In the genomic region with DNA sequence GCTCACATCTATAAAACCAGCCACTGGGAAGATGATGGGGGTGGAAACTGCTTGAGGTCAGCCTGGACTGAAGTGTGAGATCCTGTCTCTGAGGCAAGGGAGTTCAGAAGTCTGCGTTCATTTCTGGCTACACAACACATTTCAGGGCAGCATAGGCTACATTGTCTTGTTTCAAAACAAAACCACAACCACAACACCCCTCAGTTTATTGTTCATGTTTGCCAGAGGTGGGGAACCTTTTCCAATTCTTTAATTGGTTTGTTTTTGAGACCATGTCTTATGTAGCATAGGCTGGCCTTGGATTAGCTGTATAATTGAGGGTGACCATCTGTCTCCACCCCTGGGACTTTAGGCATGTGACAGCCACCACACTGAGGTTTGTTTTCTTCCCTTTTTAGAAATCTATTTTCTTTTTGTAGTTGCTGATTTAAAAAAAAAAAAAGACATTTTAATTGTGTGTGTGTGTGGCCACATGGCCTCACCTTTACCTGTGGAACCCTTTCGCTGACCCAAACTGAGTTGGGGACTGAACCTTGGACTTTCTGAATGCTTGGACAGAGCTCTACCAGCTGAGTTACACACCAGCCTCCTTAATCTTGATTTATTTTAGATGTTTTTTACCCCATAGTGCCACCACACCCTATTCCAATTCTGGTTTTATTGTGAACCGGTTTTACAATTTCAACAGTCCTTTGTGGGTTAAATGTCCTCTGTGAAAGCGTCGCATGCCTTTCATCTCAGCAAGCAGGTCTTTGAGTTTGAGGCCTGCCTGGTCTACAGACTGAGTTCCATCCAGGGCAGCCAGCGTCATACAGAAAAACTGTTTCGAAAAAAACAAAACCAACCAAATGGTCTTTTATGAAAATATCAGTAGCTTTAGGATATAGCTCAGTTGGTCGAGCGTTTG, we compare ENCODE assay signal across 9 mouse cellular contexts. TPM values are rescaled to one million over a fixed set of nuclear protein-coding genes. Genes with fewer than 3 reads are reported as not detected.
DNase-seq lines count a peak whose midpoint lies in the region; ATAC-seq and TF ChIP-seq lines count a peak whose summit lies in the region.
"Had no signal": no experiment of that assay in that cellular context is flagged by ENCODE, and none has a peak within 500 bp of the region (broad histone marks: within the 10 kb centered on the region; RNA-seq: fewer than 3 reads in every experiment).

No protein-coding gene starts in this region.

- intact Hi-C loops in gastrocnemius, adult 2 months (cut with DNase I) = no loop called here
- intact Hi-C loops in left cerebral cortex, postnatal 25 days (cut with DNase I) = loop anchor here (1.0 to 2.0 kb wide), 2 partner anchors 22 to 52 kb away; a partner anchor contains a TSS

- peaks cover 5% of the 10 kb centered on the region; the same call in 1 of the 2 replicates for H3K4me1 ChIP-seq in forebrain, embryonic 14.5 days (ENCODE audit: control insufficient read depth, insufficient read depth, low read length)
- H3K4me1 ChIP-seq in liver, embryonic 15.5 days (replicated peaks) = peaks cover 58% of the 10 kb centered on the region

- no peak for TF ChIP-seq CTCF in gastrocnemius, adult 2 months (IDR thresholded peaks at IDR 0.05)

- 86% methylated on average over 9 of the region's 9 CpGs for whole genome bisulfite sequencing in forebrain, embryonic 14.5 days
- 69% methylated on average over 9 of the region's 9 CpGs for WGBS in liver, embryonic 15.5 days (ENCODE audit: insufficient replicate concordance)

- H3K27me3 ChIP-seq in forebrain, embryonic 14.5 days (replicated peaks; ENCODE audit: control insufficient read depth, insufficient read depth, low read length) = no peaks in the 10 kb centered on the region
- no peaks in the 10 kb centered on the region for H3K27me3 ChIP-seq in liver, embryonic 15.5 days

- no peak overlapping the region; the same call in 1 of the 2 replicates for H3K9ac ChIP-seq in forebrain, embryonic 14.5 days (ENCODE audit: low read length)
- peak overlapping the region; percentile 49; the same call in 1 of the 2 replicates for H3K9ac ChIP-seq in liver, embryonic 15.5 days

- no peak for DNase-seq in gastrocnemius, adult 2 months
- DNase-seq in gastrocnemius, postnatal 4 days (ENCODE audit: low spot score in 2 of 2) = no peak
- peak; percentile 41 for DNase-seq in CD4-positive helper T cell, adult 2 months (ENCODE audit: low read depth, low spot score)
- no peak for DNase-seq in forebrain, embryonic 14.5 days (ENCODE audit: low spot score)
- no peak for DNase-seq in right cerebral cortex, postnatal 10 days (ENCODE audit: low spot score in 2 of 2)
- no peak for DNase-seq in left cerebral cortex, postnatal 25 days (ENCODE audit: low spot score in 2 of 2)

- H3K4me3 ChIP-seq in gastrocnemius, adult 2 months = peak overlapping the region; percentile 64
- H3K4me3 ChIP-seq in forebrain, embryonic 14.5 days (ENCODE audit: low read depth, low read length) = peak overlapping the region; percentile 29; the same call in 1 of the 2 replicates
- H3K4me3 ChIP-seq in liver, embryonic 15.5 days (replicated peaks) = peak overlapping the region; percentile 47

- H3K4me2 ChIP-seq in forebrain, embryonic 14.5 days (ENCODE audit: low read length) = peak overlapping the region; percentile 51
- H3K4me2 ChIP-seq in liver, embryonic 15.5 days = peak overlapping the region; percentile 79

- no peaks in the 10 kb centered on the region for H3K9me3 ChIP-seq in forebrain, embryonic 14.5 days (replicated peaks; ENCODE audit: control insufficient read depth, low read length)
- H3K9me3 ChIP-seq in liver, embryonic 15.5 days (replicated peaks) = no peaks in the 10 kb centered on the region

- H3K36me3 ChIP-seq in forebrain, embryonic 14.5 days (ENCODE audit: control insufficient read depth, insufficient read depth, low read length) = no peaks in the 10 kb centered on the region
- H3K36me3 ChIP-seq in liver, embryonic 15.5 days (replicated peaks) = no peaks in the 10 kb centered on the region

- ATAC-seq in forebrain, embryonic 14.5 days = no peak
- ATAC-seq in liver, embryonic 15.5 days (ENCODE audit: insufficient read depth) = no peak
- no peak for ATAC-seq in megakaryocyte-erythroid progenitor cell, adult 5-6 weeks (replicated peaks; ENCODE audit: low FRiP score, low TSS enrichment, poor library complexity, severe bottlenecking)

- H3K27ac ChIP-seq in gastrocnemius, adult 2 months = peak overlapping the region; percentile 94
- H3K27ac ChIP-seq in forebrain, embryonic 14.5 days (ENCODE audit: low read depth, low read length) = no peak overlapping the region; the same call in 1 of the 2 replicates
- H3K27ac ChIP-seq in liver, embryonic 15.5 days (replicated peaks) = peak overlapping the region; percentile 94

RNA-seq across cellular contexts. Expression of a gene that starts 17.8 kb away (rescaled TPM):
- under 1 TPM; 0.22 to 0.59 TPM for total RNA-seq in gastrocnemius, adult 2 months (2021)
- total RNA-seq in gastrocnemius, postnatal 4 days (2021) = 1 to 10 TPM; 1.3 to 1.6 TPM
- polyA plus RNA-seq in forebrain, embryonic 14.5 days (2014; fragmentation: Nextera tagmentation; extraction: Ambion mirVana) = 0.99 and 1.4 TPM in 2 replicates
- polyA plus RNA-seq in liver, embryonic 15.5 days (2015; fragmentation: Nextera tagmentation; extraction: Ambion mirVana) = 1.6 and 1.8 TPM in 2 replicates
- total RNA-seq in megakaryocyte-erythroid progenitor cell, adult 5-6 weeks (2014; fragmentation: Nextera tagmentation) = 1.7 and 3.2 TPM in 2 replicates
- 3.5 TPM in 1 of 2 replicates, not detected in the other for total RNA-seq in megakaryocyte-erythroid progenitor cell, adult 5-6 weeks (2017)
- total RNA-seq in left cerebral cortex, postnatal 25 days (2021) = 1 to 10 TPM; 2.0 to 2.3 TPM

RNA-seq across cellular contexts. Expression of a gene that starts 22.1 kb away (rescaled TPM):
- 100 to 1,000 TPM; 289 to 303 TPM for total RNA-seq in gastrocnemius, adult 2 months (2021)
- total RNA-seq in gastrocnemius, postnatal 4 days (2021) = 100 to 1,000 TPM; 340 to 349 TPM
- 361 and 450 TPM in 2 replicates for polyA plus RNA-seq in forebrain, embryonic 14.5 days (2014; fragmentation: Nextera tagmentation; extraction: Ambion mirVana)
- 60.9 and 65.4 TPM in 2 replicates for polyA plus RNA-seq in liver, embryonic 15.5 days (2015; fragmentation: Nextera tagmentation; extraction: Ambion mirVana)
- 125 and 138 TPM in 2 replicates for total RNA-seq in megakaryocyte-erythroid progenitor cell, adult 5-6 weeks (2014; fragmentation: Nextera tagmentation)
- total RNA-seq in megakaryocyte-erythroid progenitor cell, adult 5-6 weeks (2017) = 88.3 and 92.5 TPM in 2 replicates
- total RNA-seq in left cerebral cortex, postnatal 25 days (2021) = 1,000 to 10,000 TPM; 1,217 to 1,308 TPM

RNA-seq across cellular contexts. Expression of a gene that starts 23.3 kb away (rescaled TPM):
- total RNA-seq in gastrocnemius, adult 2 months (2021) = not detected
- not detected for total RNA-seq in gastrocnemius, postnatal 4 days (2021)
- 0.13 and 0.16 TPM in 2 replicates for polyA plus RNA-seq in forebrain, embryonic 14.5 days (2014; fragmentation: Nextera tagmentation; extraction: Ambion mirVana)
- not detected in 2 replicates for polyA plus RNA-seq in liver, embryonic 15.5 days (2015; fragmentation: Nextera tagmentation; extraction: Ambion mirVana)
- not detected in 2 replicates for total RNA-seq in megakaryocyte-erythroid progenitor cell, adult 5-6 weeks (2014; fragmentation: Nextera tagmentation)
- total RNA-seq in megakaryocyte-erythroid progenitor cell, adult 5-6 weeks (2017) = not detected in 2 replicates
- not detected for total RNA-seq in left cerebral cortex, postnatal 25 days (2021)
- polyA plus RNA-seq: C2C12 had no signal

RNA-seq across cellular contexts. Expression of a gene that starts 38.0 kb away (rescaled TPM):
- total RNA-seq in gastrocnemius, adult 2 months (2021) = 1 to 10 TPM; 6.5 to 8.2 TPM
- total RNA-seq in gastrocnemius, postnatal 4 days (2021) = 10 to 100 TPM; 12.9 to 14.4 TPM
- 24.9 and 30.5 TPM in 2 replicates for polyA plus RNA-seq in forebrain, embryonic 14.5 days (2014; fragmentation: Nextera tagmentation; extraction: Ambion mirVana)
- 6.7 and 6.9 TPM in 2 replicates for polyA plus RNA-seq in liver, embryonic 15.5 days (2015; fragmentation: Nextera tagmentation; extraction: Ambion mirVana)
- total RNA-seq in megakaryocyte-erythroid progenitor cell, adult 5-6 weeks (2014; fragmentation: Nextera tagmentation) = 5.6 and 22.1 TPM in 2 replicates
- total RNA-seq in megakaryocyte-erythroid progenitor cell, adult 5-6 weeks (2017) = 2.3 and 4.2 TPM in 2 replicates
- 1 to 10 TPM; 8.5 to 8.7 TPM for total RNA-seq in left cerebral cortex, postnatal 25 days (2021)
